Mouse (Mus musculus): ENCODE results near the gene Ing5.

Ing5 gene

GRCm38 (mm10) chr1:93803556-93804507, at the start of gene Ing5:
Gene Ing5 (plus strand): TSS chr1:93803965.
- peak; percentile 100 for DNase-seq (ENCODE audit: low spot score)

GRCm38 (mm10) chr1:93754573-93755290, 49.0 kb upstream of the Ing5 start, which contains the start of gene Thap4:
Gene Thap4 (minus strand): TSS chr1:93754864.
- DNase-seq (ENCODE audit: low spot score): peak; percentile 81

GRCm38 (mm10) chr1:93755291-93755610, 48.5 kb upstream of the Ing5 start:
- DNase-seq (ENCODE audit: low spot score): no peak

GRCm38 (mm10) chr1:93755618-93756017, 48.1 kb upstream of the Ing5 start:
- DNase-seq (ENCODE audit: low spot score): no peak

- DNase-seq (ENCODE audit: low spot score): no peak
Measured at GRCm38 (mm10) chr1:93756154-93756553, 47.6 kb upstream of the Ing5 start.

- no peak for DNase-seq (ENCODE audit: low spot score)
Measured at GRCm38 (mm10) chr1:93760076-93760475, 43.7 kb upstream of the Ing5 start.

GRCm38 (mm10) chr1:93763531-93763930, 40.2 kb upstream of the Ing5 start:
- DNase-seq (ENCODE audit: low spot score): peak; percentile 20

GRCm38 (mm10) chr1:93764871-93765591, 38.7 kb upstream of the Ing5 start:
- DNase-seq (ENCODE audit: low spot score): no peak

GRCm38 (mm10) chr1:93767600-93767999, 36.2 kb upstream of the Ing5 start:
- no peak for DNase-seq (ENCODE audit: low spot score)

GRCm38 (mm10) chr1:93769901-93770300, 33.9 kb upstream of the Ing5 start:
- no peak for DNase-seq (ENCODE audit: low spot score)

GRCm38 (mm10) chr1:93776686-93777085, 27.1 kb upstream of the Ing5 start:
- DNase-seq (ENCODE audit: low spot score): no peak

- DNase-seq (ENCODE audit: low spot score): no peak
Measured at GRCm38 (mm10) chr1:93786912-93787311, 16.9 kb upstream of the Ing5 start.

- DNase-seq (ENCODE audit: low spot score): no peak
Measured at GRCm38 (mm10) chr1:93794526-93794925, 9.2 kb upstream of the Ing5 start.

GRCm38 (mm10) chr1:93795886-93796285, 7.9 kb upstream of the Ing5 start:
- no peak for DNase-seq (ENCODE audit: low spot score)

GRCm38 (mm10) chr1:93800670-93801503, 2.9 kb upstream of the Ing5 start:
- DNase-seq (ENCODE audit: low spot score): no peak

GRCm38 (mm10) chr1:93801741-93802238, 2.0 kb upstream of the Ing5 start, which contains the start of gene Dtymk:
Gene Dtymk (minus strand): TSS chr1:93801934.
- peak; percentile 85 for DNase-seq (ENCODE audit: low spot score)

GRCm38 (mm10) chr1:93802771-93803170, 994 bp upstream of the Ing5 start:
- no peak for DNase-seq (ENCODE audit: low spot score)

GRCm38 (mm10) chr1:93804818-93805217, 1.1 kb downstream of the Ing5 start:
- DNase-seq (ENCODE audit: low spot score): no peak

- peak; percentile 40 for DNase-seq (ENCODE audit: low spot score)
Measured at GRCm38 (mm10) chr1:93805221-93805951, 1.6 kb downstream of the Ing5 start.

GRCm38 (mm10) chr1:93808871-93809270, 5.1 kb downstream of the Ing5 start:
- no peak for DNase-seq (ENCODE audit: low spot score)

- no peak for DNase-seq (ENCODE audit: low spot score)
Measured at GRCm38 (mm10) chr1:93810011-93810410, 6.2 kb downstream of the Ing5 start.

Data from spleen, adult 12 weeks (tissue).